Mouse (Mus musculus) forebrain, embryonic 13.5 days (tissue): ENCODE data around the gene Erbb3. TPM values are rescaled to one million over a fixed set of nuclear protein-coding genes. Genes with fewer than 3 reads are reported as not detected.
"Not testable (repeated sequence)": the region's sequence is repeated elsewhere in the genome, so short reads cannot be mapped to it uniquely, and the experiment has no call there.

Experiments
- ATAC-seq: fragments of 200-750 bp; cut with Nextera tagmentation; 2 replicates; pipeline ENCODE4 v1.8.0; 2017
- H3K27ac ChIP-seq: fragments of 300-500 bp; sonication (generic); 2 replicates; pipeline ENCODE4 v1.5.1; 2015; ENCODE audit warnings: inconsistent platforms, mild to moderate bottlenecking, moderate library complexity
- H3K27me3 ChIP-seq: fragments of 300-500 bp; sonication (generic); 2 replicates; pipeline ENCODE4 v1.6.1; 2015; ENCODE audit warnings: mild to moderate bottlenecking, inconsistent platforms
- H3K36me3 ChIP-seq: fragments of 300-500 bp; sonication (generic); 2 replicates; pipeline ENCODE4 v1.6.1; 2015; ENCODE audit warnings: mild to moderate bottlenecking, inconsistent platforms; ENCODE audit not compliant: poor library complexity, severe bottlenecking
- H3K4me1 ChIP-seq: fragments of 300-500 bp; sonication (generic); 2 replicates; pipeline ENCODE4 v1.6.1; 2015; ENCODE audit warnings: inconsistent platforms
- H3K4me2 ChIP-seq: fragments of 300-500 bp; sonication (generic); 2 replicates; pipeline ENCODE4 v1.6.1; 2015; ENCODE audit warnings: inconsistent platforms, mild to moderate bottlenecking, moderate library complexity
- H3K4me3 ChIP-seq: fragments of 300-500 bp; sonication (generic); 2 replicates; pipeline ENCODE4 v1.5.1; 2015; ENCODE audit warnings: mild to moderate bottlenecking, inconsistent platforms
- H3K9ac ChIP-seq: fragments of 300-500 bp; sonication (generic); 2 replicates; pipeline ENCODE4 v1.6.1; 2015; ENCODE audit warnings: mild to moderate bottlenecking, inconsistent platforms
- H3K9me3 ChIP-seq: fragments of 300-500 bp; sonication (generic); replicated peaks from 2 replicates; pipeline ENCODE4 v1.6.1; 2016; ENCODE audit warnings: inconsistent platforms
- WGBS: fragments of 180-500 bp; shearing (Covaris S2); methylation state at CpG from one replicate; pipeline ENCODE4 v1.1.7; 2015; 5-methylcytosine and 5-hydroxymethylcytosine counted together
- polyA plus RNA-seq: library from polyadenylated mRNA; unstranded; fragments of >200 nt; fragmentation: Nextera tagmentation; extraction: Ambion mirVana; gene quantifications from 2 replicates; pipeline ENCODE4 v1.2.1, GENCODE M21; 2015

The Erbb3 gene
- polyA plus RNA-seq, 1 experiment from 2014 or later: 0.12 TPM

GRCm38 (mm10) chr10:128622702-128623101 lies 33.2 kb upstream of the Erbb3 start:
- WGBS: 85% methylated on average over 4 of the region's 4 CpGs
- no peak overlapping the region for H3K4me3 ChIP-seq
- no peak for ATAC-seq
- no peaks in the 10 kb centered on the region for H3K27me3 ChIP-seq
- H3K4me2 ChIP-seq: no peak overlapping the region
- H3K27ac ChIP-seq: no peak overlapping the region
- H3K9me3 ChIP-seq: no peaks in the 10 kb centered on the region
- H3K4me1 ChIP-seq: peaks cover 9% of the 10 kb centered on the region
- peaks cover 34% of the 10 kb centered on the region for H3K36me3 ChIP-seq
- H3K9ac ChIP-seq: no peak overlapping the region

- no peak for ATAC-seq
- 81% methylated on average over 3 of the region's 3 CpGs for WGBS
- peaks cover 34% of the 10 kb centered on the region for H3K36me3 ChIP-seq
- H3K4me2 ChIP-seq: no peak overlapping the region
- H3K9ac ChIP-seq: no peak overlapping the region
- H3K4me1 ChIP-seq: peaks cover 9% of the 10 kb centered on the region
- no peaks in the 10 kb centered on the region for H3K27me3 ChIP-seq
- H3K9me3 ChIP-seq: no peaks in the 10 kb centered on the region
- no peak overlapping the region for H3K27ac ChIP-seq
- no peak overlapping the region for H3K4me3 ChIP-seq
These were observed 32.6 kb upstream of the Erbb3 start for GRCm38 (mm10) chr10:128621986-128622520.

GRCm38 (mm10) chr10:128620241-128620640 lies 30.8 kb upstream of the Erbb3 start:
- H3K4me1 ChIP-seq: peaks cover 5% of the 10 kb centered on the region
- no peak overlapping the region for H3K9ac ChIP-seq
- no peak overlapping the region for H3K4me2 ChIP-seq
- no peaks in the 10 kb centered on the region for H3K27me3 ChIP-seq
- H3K27ac ChIP-seq: no peak overlapping the region
- no peak for ATAC-seq
- H3K9me3 ChIP-seq: no peaks in the 10 kb centered on the region
- no peak overlapping the region for H3K4me3 ChIP-seq
- H3K36me3 ChIP-seq: peaks cover 32% of the 10 kb centered on the region

DNA sequence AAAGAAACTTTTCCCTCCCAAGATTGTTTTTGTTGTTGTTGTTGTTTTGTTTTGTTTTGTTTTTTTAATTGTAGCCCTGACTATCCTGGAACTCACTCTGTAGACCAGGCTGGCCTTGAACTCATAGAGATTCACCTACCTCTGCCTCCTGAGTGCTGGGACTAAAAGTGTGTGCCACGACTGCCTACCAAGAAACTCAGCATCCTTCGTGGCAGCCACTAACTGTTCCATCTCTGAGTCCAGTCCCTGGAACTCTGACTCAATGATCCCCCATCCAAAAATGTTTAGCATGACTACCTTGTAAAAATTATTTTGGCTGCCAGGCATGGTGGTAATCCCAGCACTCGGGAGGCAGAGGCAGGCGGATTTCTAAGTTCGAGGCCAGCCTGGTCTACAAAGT lies 29.7 kb upstream of the Erbb3 start:
- H3K27ac ChIP-seq, H3K9me3 ChIP-seq, H3K9ac ChIP-seq, H3K4me1 ChIP-seq, H3K27me3 ChIP-seq, ATAC-seq, H3K4me3 ChIP-seq, H3K4me2 ChIP-seq: not testable (repeated sequence)
- peaks cover 21% of the 10 kb centered on the region for H3K36me3 ChIP-seq
- WGBS: 92% methylated on average over 5 of the region's 5 CpGs

GRCm38 (mm10) chr10:128618570-128618969 lies 29.1 kb upstream of the Erbb3 start:
- H3K9ac ChIP-seq: no peak overlapping the region
- no peak overlapping the region for H3K4me3 ChIP-seq
- no peak for ATAC-seq
- WGBS: 82% methylated on average over 1 of the region's 1 CpGs
- H3K27ac ChIP-seq: no peak overlapping the region
- no peak overlapping the region for H3K4me2 ChIP-seq
- peaks cover 15% of the 10 kb centered on the region for H3K36me3 ChIP-seq
- H3K27me3 ChIP-seq: no peaks in the 10 kb centered on the region
- H3K9me3 ChIP-seq: no peaks in the 10 kb centered on the region
- H3K4me1 ChIP-seq: no peaks in the 10 kb centered on the region

DNA sequence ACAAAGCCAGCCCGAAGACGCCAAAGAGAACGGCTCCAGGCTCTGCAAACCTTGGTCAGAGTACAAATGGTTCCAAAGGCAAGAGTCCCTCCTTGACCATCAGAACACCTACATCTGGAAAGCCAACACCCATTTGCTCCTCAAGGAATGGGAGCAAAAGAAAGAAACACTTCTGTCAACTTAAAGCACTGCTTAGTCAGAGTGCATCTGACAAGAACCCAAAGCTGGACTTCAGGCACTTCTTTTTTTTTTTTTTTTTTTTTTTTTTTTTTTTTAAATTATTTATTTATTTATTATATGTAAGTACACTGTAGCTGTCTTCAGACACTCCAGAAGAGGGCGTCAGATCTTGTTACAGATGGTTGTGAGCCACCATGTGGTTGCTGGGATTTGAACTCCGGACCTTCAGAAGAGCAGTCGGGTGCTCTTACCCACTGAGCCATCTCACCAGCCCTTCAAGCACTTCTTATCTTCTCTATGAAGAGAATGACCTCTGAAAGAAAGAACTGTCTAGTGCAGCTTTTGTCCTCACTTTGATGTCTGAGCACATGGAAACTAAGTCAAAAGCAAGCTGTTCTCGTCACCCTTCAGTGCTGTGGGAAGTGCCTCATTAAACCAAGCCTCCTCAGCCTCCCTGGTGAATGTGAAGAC lies 26.5 kb upstream of the Erbb3 start:
- not testable (repeated sequence) for H3K27ac ChIP-seq, H3K36me3 ChIP-seq, H3K27me3 ChIP-seq, H3K9me3 ChIP-seq, ATAC-seq, H3K9ac ChIP-seq, H3K4me1 ChIP-seq, H3K4me2 ChIP-seq, H3K4me3 ChIP-seq
- 84% methylated on average over 6 of the region's 7 CpGs for WGBS

GRCm38 (mm10) chr10:128614934-128615333 lies 25.5 kb upstream of the Erbb3 start:
- Histone ChIP-seq H3K4me2 (no peak overlapping the region), H3K9me3 (no peaks in the 10 kb centered on the region), H3K27ac (no peak overlapping the region), H3K27me3 (no peaks in the 10 kb centered on the region), H3K4me3 (no peak overlapping the region), H3K9ac (no peak overlapping the region), H3K36me3 (no peaks in the 10 kb centered on the region), H3K4me1 (no peaks in the 10 kb centered on the region)
- ATAC-seq: no peak
- WGBS: 60% methylated on average over 3 of the region's 3 CpGs

DNA sequence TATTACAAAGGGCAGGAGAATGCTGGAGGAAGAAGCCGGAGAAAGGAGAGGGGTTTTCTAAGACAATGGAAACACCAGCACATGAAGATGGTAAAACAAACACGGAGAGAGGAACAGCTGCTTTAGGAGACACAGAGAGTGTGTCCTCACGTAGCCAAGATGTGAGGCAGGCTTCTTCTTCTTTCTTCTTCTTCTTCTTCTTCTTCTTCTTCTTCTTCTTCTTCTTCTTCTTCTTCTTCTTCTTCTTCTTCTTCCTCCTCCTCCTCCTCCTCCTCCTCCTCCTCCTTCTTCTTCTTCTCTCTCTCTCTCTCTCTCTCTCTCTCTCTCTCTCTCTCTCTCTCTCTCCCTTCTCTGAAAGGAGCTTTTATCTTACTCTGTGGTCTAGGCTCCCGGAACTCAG lies 24.4 kb upstream of the Erbb3 start:
- not testable (repeated sequence) for H3K36me3 ChIP-seq, H3K4me3 ChIP-seq, H3K4me2 ChIP-seq, H3K27me3 ChIP-seq, H3K9ac ChIP-seq, H3K4me1 ChIP-seq, H3K27ac ChIP-seq, ATAC-seq, H3K9me3 ChIP-seq
- WGBS: 70% methylated on average over 4 of the region's 4 CpGs

- H3K27ac ChIP-seq: no peak overlapping the region
These were observed 23.6 kb upstream of the Erbb3 start for GRCm38 (mm10) chr10:128613154-128613440.

DNA sequence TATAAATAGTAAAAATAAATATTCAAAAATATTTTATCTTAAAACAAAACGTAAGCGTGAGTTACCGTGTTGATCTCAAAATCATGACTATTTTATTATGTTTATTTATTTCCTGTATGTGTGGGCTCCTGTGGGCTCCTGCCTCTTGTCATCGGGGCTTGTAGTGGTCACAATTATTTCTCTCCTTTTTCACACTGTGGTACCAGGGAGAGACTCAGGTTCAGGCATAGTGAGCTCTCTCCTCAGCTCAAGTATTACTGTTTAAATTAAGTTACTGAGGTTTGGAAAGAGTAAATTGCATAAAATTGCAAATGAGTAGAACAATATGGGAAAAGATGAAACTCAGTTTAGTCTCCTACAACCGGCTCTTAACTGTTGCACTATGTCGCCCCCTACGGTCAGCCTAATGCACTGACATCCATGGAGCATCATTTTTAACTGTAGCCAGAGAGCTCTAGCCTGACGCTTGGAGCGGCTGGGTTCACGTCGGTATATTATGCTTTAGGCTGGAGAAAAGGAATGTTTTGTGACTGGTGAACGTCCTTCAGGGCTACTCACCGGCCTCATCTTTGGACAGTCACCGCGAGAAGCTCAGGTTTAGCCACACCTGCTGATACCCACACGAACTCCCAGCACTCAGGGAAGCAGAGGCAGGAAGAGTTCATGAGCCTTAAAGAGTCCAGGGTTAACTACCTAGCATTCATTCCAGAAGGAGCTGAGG lies 23.1 kb upstream of the Erbb3 start:
- Histone ChIP-seq H3K9me3 (no peaks in the 10 kb centered on the region), H3K4me3 (no peak overlapping the region), H3K4me2 (peak overlapping the region; percentile 24; the same call in 1 of the 2 replicates), H3K4me1 (no peaks in the 10 kb centered on the region), H3K27ac (no peak overlapping the region), H3K36me3 (no peaks in the 10 kb centered on the region), H3K9ac (no peak overlapping the region), H3K27me3 (no peaks in the 10 kb centered on the region)
- peak; percentile 55; the same call in 1 of the 2 replicates for ATAC-seq
- WGBS: 16% methylated on average over 16 of the region's 16 CpGs

More at GRCm38 (mm10) chr10:128613154-128613440, 23.6 kb upstream of the Erbb3 start:
- no peak overlapping the region for H3K4me3 ChIP-seq
- no peaks in the 10 kb centered on the region for H3K27me3 ChIP-seq
- no peaks in the 10 kb centered on the region for H3K36me3 ChIP-seq
- WGBS: 51% methylated on average over 6 of the region's 6 CpGs
- no peaks in the 10 kb centered on the region for H3K9me3 ChIP-seq
- H3K4me2 ChIP-seq: no peak overlapping the region
- H3K9ac ChIP-seq: no peak overlapping the region
- ATAC-seq: 0 out of 2 replicates have a peak, but pooled peaks have one; percentile 13
- H3K4me1 ChIP-seq: no peaks in the 10 kb centered on the region

DNA sequence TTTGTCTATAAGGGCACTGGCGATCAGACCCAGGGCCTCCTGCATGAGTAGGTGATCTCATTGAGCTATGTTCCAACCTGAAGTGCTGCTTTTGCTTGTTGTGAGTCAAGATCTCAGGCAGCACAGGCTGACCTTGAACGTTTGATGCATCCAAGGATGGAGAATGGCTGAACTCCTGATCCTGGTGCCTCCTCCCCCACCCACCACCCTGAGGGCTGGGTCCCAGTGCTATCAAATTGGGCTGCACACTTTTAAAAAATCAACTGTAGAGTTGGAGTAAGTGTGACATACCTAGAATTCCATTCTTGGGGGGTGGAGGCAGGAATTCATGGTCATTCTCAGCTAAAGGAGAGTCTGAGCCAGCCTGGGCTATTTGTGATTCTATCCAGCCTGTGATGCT lies 17.0 kb upstream of the Erbb3 start:
- H3K4me1 ChIP-seq: no peaks in the 10 kb centered on the region
- no peak overlapping the region for H3K4me3 ChIP-seq
- H3K9ac ChIP-seq: no peak overlapping the region
- no peaks in the 10 kb centered on the region for H3K27me3 ChIP-seq
- no peak overlapping the region for H3K27ac ChIP-seq
- 30% methylated on average over 2 of the region's 2 CpGs for WGBS
- no peaks in the 10 kb centered on the region for H3K9me3 ChIP-seq
- no peaks in the 10 kb centered on the region for H3K36me3 ChIP-seq
- no peak for ATAC-seq
- H3K4me2 ChIP-seq: no peak overlapping the region

DNA sequence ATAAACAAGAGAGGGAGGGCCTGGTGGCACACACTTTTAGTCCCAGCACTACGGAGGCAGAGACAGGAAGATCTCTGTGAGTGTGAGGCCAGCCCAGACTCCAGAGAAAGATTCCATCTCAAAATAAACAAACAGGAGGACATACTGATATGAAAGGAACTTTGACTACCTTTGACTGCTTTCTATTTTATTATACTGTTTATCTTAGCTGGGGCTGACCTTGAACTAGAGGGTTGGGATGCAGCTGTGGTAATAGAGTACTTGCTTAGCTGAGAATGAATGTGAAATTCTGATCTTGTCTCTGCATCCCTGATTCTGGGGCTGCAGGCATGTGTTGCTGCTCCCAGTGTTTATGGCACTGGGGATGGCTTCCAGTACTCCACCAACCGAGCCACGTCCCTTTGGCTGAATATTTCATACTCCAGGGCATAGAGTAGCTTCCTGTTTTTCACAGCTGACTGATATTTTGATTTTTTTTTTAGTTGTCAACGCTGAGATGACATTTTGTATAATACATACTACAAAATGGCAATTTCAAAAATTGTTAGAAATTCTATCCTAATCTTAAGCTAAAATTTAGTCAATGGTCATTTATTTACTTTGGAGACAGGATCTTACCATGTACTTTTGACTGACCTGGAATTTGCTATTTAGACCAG lies 13.1 kb upstream of the Erbb3 start:
- Histone ChIP-seq H3K27ac (no peak overlapping the region), H3K4me3 (no peak overlapping the region), H3K27me3 (no peaks in the 10 kb centered on the region), H3K4me2 (no peak overlapping the region), H3K9me3 (no peaks in the 10 kb centered on the region), H3K9ac (no peak overlapping the region), H3K36me3 (no peaks in the 10 kb centered on the region), H3K4me1 (no peaks in the 10 kb centered on the region)
- WGBS: 86% methylated on average over 4 of the region's 4 CpGs
- no peak for ATAC-seq
